Mouse (Mus musculus) forebrain, postnatal 0 days (tissue): Measurements from ENCODE around the gene Clgn. TPM values are rescaled to one million over a fixed set of nuclear protein-coding genes. Genes with fewer than 3 reads are reported as not detected.
"Not testable (repeated sequence)": the region's sequence is repeated elsewhere in the genome, so short reads cannot be mapped to it uniquely, and the experiment has no call there.

Experiments
- ATAC-seq: fragments of 200-750 bp; cut with Nextera tagmentation; 2 replicates; pipeline ENCODE4 v1.8.0; 2017; ENCODE audit warnings: mild to moderate bottlenecking, moderate library complexity
- DNase-seq: peaks from one replicate; pipeline ENCODE4 v3.0.0-alpha.2; 2015
- H3K27ac ChIP-seq: fragments of 300-500 bp; sonication (generic); 2 replicates; pipeline ENCODE4 v1.5.1; 2014; ENCODE audit warnings: low read depth, mild to moderate bottlenecking, antibody characterized with exemption, low read length, moderate library complexity, mixed read lengths
- H3K27me3 ChIP-seq: fragments of 300-500 bp; sonication (generic); 2 replicates; pipeline ENCODE4 v1.6.1; 2014; ENCODE audit warnings: mild to moderate bottlenecking, low read length, mixed read lengths; ENCODE audit not compliant: insufficient read depth
- H3K36me3 ChIP-seq: fragments of 300-500 bp; sonication (generic); 2 replicates; pipeline ENCODE4 v1.6.1; 2014; ENCODE audit warnings: mild to moderate bottlenecking, moderate library complexity; ENCODE audit not compliant: insufficient read depth
- H3K4me1 ChIP-seq: fragments of 300-500 bp; sonication (generic); 2 replicates; pipeline ENCODE4 v1.6.1; 2014; ENCODE audit warnings: antibody characterized with exemption; ENCODE audit not compliant: insufficient read depth
- H3K4me2 ChIP-seq: fragments of 300-500 bp; sonication (generic); 2 replicates; pipeline ENCODE4 v1.6.1; 2014; ENCODE audit warnings: low read depth, mild to moderate bottlenecking, moderate library complexity
- H3K4me3 ChIP-seq: fragments of 300-500 bp; sonication (generic); 2 replicates; pipeline ENCODE4 v1.5.1; 2014; ENCODE audit warnings: low read depth, low read length, mixed read lengths
- H3K9ac ChIP-seq: fragments of 300-500 bp; sonication (generic); 2 replicates; pipeline ENCODE4 v1.6.1; 2014; ENCODE audit warnings: mild to moderate bottlenecking
- H3K9me3 ChIP-seq: fragments of 300-500 bp; sonication (generic); 2 replicates; pipeline ENCODE4 v1.6.1; 2016; ENCODE audit warnings: low read length
- CTCF ChIP-seq: sonication (generic); IDR thresholded peaks from 2 replicates; pipeline ENCODE4 v1.5.1; 2016; ENCODE audit warnings: antibody characterized with exemption, control low read depth, low read depth
- WGBS: fragments of 180-500 bp; shearing (Covaris S2); extraction: QIAGEN DNeasy Blood & Tissue Kit; methylation state at CpG from one replicate; pipeline ENCODE4 v1.1.7; 2014; 5-methylcytosine and 5-hydroxymethylcytosine counted together
- polyA plus RNA-seq: library from polyadenylated mRNA; unstranded; fragments of >200 nt; fragmentation: Nextera tagmentation; extraction: Ambion mirVana; gene quantifications from 2 replicates; pipeline ENCODE4 v1.2.1, GENCODE M21; 2015
- total RNA-seq: library from RNA; depleted of rRNA; stranded (reverse); fragments of >200 nt; gene quantifications from 2 replicates; pipeline ENCODE4 v1.2.3, GENCODE M21; 2014

Gene Clgn
- total and polyA plus RNA-seq, 2 experiments from 2014 or later: 3.4 to 5.7 TPM

GRCm38 (mm10) chr8:83423032-83423825 is 33.6 kb downstream of the Clgn start:
- no peak for ATAC-seq
- Histone ChIP-seq H3K4me2 (no peak overlapping the region), H3K9ac (no peak overlapping the region), H3K9me3 (no peaks in the 10 kb centered on the region), H3K27ac (no peak overlapping the region), H3K4me1 (no peaks in the 10 kb centered on the region), H3K4me3 (no peak overlapping the region), H3K27me3 (no peaks in the 10 kb centered on the region), H3K36me3 (peaks cover 4% of the 10 kb centered on the region; the same call in 1 of the 2 replicates)
- 71% methylated on average over 13 of the region's 13 CpGs for WGBS
- no peak for DNase-seq
- TF ChIP-seq CTCF: no peak

GRCm38 (mm10) chr8:83425202-83425601 is 35.5 kb downstream of the Clgn start:
- Histone ChIP-seq H3K9me3 (no peaks in the 10 kb centered on the region), H3K27me3 (no peaks in the 10 kb centered on the region), H3K27ac (no peak overlapping the region), H3K36me3 (peaks cover 4% of the 10 kb centered on the region; the same call in 1 of the 2 replicates), H3K4me1 (no peaks in the 10 kb centered on the region), H3K4me2 (no peak overlapping the region), H3K4me3 (no peak overlapping the region), H3K9ac (no peak overlapping the region)
- ATAC-seq (no peak), DNase-seq (no peak)
- WGBS: 89% methylated on average over 6 of the region's 6 CpGs
- no peak for TF ChIP-seq CTCF

DNA sequence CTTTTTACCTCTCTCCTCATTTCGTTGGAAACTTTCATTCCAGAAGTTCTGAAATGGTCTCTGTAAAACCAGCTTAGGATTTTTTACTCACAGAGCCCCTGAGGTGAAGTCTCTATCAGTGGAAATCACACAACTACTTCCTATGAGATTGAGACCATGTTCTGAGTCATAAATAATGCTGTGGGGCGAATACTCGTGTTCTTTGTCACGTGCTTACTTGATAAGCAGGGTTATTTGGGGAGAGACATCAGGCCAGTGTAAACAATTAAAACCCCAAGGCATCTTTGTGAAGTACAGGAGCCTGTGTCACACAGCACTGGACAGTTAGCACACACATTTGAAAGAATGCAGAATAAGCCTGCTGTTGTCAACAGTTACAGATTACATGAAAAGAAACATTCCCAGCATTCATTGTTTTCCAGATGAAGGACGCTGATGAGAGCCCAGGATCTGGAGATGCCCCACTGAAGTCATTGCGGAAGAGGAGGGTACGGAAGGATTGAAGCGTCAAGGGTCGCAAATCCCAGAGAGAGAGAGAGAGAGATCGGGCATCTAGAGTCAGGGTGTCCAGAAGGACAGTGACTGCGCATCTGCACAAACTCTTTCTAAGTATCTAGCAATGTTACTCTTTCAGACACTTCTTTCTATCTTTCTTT is 36.6 kb downstream of the Clgn start:
- Histone ChIP-seq H3K4me2 (no peak overlapping the region), H3K36me3 (peaks cover 4% of the 10 kb centered on the region; the same call in 1 of the 2 replicates), H3K27ac (no peak overlapping the region), H3K9me3 (no peaks in the 10 kb centered on the region), H3K4me1 (no peaks in the 10 kb centered on the region), H3K27me3 (no peaks in the 10 kb centered on the region), H3K9ac (no peak overlapping the region), H3K4me3 (no peak overlapping the region)
- 84% methylated on average over 11 of the region's 11 CpGs for WGBS
- ATAC-seq (no peak), DNase-seq (no peak)
- TF ChIP-seq CTCF: no peak

GRCm38 (mm10) chr8:83426949-83427348 is 37.3 kb downstream of the Clgn start:
- TF ChIP-seq CTCF: no peak
- Histone ChIP-seq H3K4me3 (no peak overlapping the region), H3K36me3 (peaks cover 4% of the 10 kb centered on the region; the same call in 1 of the 2 replicates), H3K9ac (no peak overlapping the region), H3K4me2 (no peak overlapping the region), H3K27ac (no peak overlapping the region), H3K4me1 (no peaks in the 10 kb centered on the region), H3K9me3 (no peaks in the 10 kb centered on the region), H3K27me3 (no peaks in the 10 kb centered on the region)
- ATAC-seq: no peak
- no peak for DNase-seq
- WGBS: 79% methylated on average over 7 of the region's 7 CpGs

GRCm38 (mm10) chr8:83428621-83429020 is 39.0 kb downstream of the Clgn start:
- not testable (repeated sequence) for DNase-seq, H3K4me1 ChIP-seq, H3K4me3 ChIP-seq, H3K27ac ChIP-seq, H3K36me3 ChIP-seq, H3K4me2 ChIP-seq, ATAC-seq, H3K9ac ChIP-seq, H3K27me3 ChIP-seq, H3K9me3 ChIP-seq
- 91% methylated on average over 3 of the region's 3 CpGs for WGBS

DNA sequence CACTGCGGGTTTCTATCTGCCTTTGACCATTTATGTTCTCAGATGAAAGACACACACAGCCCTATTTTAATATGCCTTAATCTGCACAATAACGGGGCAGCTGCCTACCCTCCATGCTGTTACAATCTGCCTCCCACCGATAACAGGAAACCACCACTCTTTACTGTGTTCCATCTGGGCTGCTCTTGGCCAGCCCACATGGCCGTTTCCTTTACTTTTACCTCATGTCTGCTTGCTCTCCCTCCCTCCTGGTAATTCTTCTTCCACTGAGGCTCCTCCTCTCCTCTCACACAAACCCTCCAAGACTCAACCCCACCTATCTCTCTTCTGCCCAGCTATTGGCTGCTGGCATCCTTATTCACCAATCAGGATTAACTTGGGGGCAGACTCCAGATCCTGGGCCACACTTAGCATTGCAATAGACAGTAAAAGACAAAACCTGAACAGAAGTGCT is 39.4 kb downstream of the Clgn start:
- Histone ChIP-seq H3K9ac (no peak overlapping the region), H3K4me1 (no peaks in the 10 kb centered on the region), H3K36me3 (peaks cover 14% of the 10 kb centered on the region), H3K27ac (no peak overlapping the region), H3K4me3 (no peak overlapping the region), H3K27me3 (no peaks in the 10 kb centered on the region), H3K9me3 (no peaks in the 10 kb centered on the region), H3K4me2 (no peak overlapping the region)
- no peak for DNase-seq
- WGBS: 62% methylated on average over 4 of the region's 4 CpGs
- TF ChIP-seq CTCF: no peak
- no peak for ATAC-seq

- Histone ChIP-seq H3K9me3 (no peaks in the 10 kb centered on the region), H3K4me2 (no peak overlapping the region), H3K4me1 (peaks cover 13% of the 10 kb centered on the region), H3K36me3 (peaks cover 28% of the 10 kb centered on the region), H3K4me3 (no peak overlapping the region), H3K27me3 (no peaks in the 10 kb centered on the region), H3K9ac (no peak overlapping the region), H3K27ac (no peak overlapping the region)
- DNase-seq (no peak), ATAC-seq (no peak)
- 91% methylated on average over 1 of the region's 1 CpGs for WGBS
- TF ChIP-seq CTCF: no peak
These were observed 47.4 kb downstream of the Clgn start for GRCm38 (mm10) chr8:83437077-83437476.
